Mouse (Mus musculus) bone marrow, adult 2 months (tissue): Measurements from ENCODE around the gene Vill.

Experiments
- CTCF ChIP-seq: fragments of 200-500 bp; IDR thresholded peaks from 2 replicates; pipeline ENCODE4 v1.5.1; 2011; ENCODE audit warnings: low read length, control low read depth; ENCODE audit not compliant: control insufficient read depth, insufficient read depth
- POLR2A ChIP-seq: fragments of 200-500 bp; IDR thresholded peaks from 2 replicates; pipeline ENCODE4 v1.6.1; 2011; ENCODE audit warnings: low read depth, mild to moderate bottlenecking, control low read depth, low read length, borderline replicate concordance; ENCODE audit not compliant: control insufficient read depth

DNA sequence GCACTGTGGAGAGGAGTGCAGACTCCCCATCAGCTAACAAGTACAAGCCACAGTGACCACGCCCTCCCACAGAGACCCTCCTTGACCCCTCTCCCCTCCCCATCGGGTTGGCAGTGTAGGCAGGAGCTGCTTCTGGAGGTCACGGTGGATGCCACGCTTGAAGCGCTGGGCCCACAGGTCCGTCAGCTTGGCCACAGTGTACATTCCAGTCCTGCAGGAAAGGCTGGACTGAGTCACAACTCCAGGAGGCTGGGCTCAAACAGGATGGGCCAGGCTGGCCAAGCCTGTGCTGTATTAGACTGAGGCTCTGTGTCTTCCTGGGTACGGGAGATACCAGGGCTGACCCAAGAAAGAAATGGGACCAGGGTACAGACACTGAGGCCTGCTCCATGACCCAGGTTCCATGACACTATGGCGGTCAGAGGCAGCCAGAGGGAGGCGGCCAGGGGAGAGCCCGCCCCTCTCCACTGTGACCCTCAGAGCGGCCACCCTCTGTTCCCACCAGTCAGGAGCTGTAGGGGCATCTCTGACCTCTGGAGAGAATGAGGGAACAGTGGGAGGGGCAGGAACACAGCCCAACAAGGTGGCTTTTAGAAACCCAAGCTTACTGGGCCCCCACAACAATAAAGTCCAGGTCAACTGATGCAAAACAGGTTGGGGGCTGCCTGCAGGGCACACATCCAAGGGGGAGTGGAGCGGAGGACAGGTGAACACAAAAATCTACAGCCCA is 39.2 kb downstream of the Vill start:
- TF ChIP-seq CTCF, result no peak
- TF ChIP-seq POLR2A, result no peak
